Mouse (Mus musculus): ENCODE results near the gene Rp9. TPM values are rescaled to one million over a fixed set of nuclear protein-coding genes. Genes with fewer than 3 reads are reported as not detected.
A peak's percentile ranks its signal among the peaks of the same experiment; 100 is the strongest.

Gene Rp9
- 10 to 100 TPM; 40.5 to 43.8 TPM for total RNA-seq (2021)

- DNase-seq (ENCODE audit: low spot score): no peak
- intact Hi-C loops (cut with DNase I): no loop called here
Measured at GRCm38 (mm10) chr9:22469643-22470042, at the start of gene Rp9. Rp9 (minus strand) TSS chr9:22469743.

GRCm38 (mm10) chr9:22518394-22519041, 49.0 kb upstream of the Rp9 start:
- intact Hi-C loops (cut with DNase I): no loop called here
- no peak for DNase-seq (ENCODE audit: low spot score)

- intact Hi-C loops (cut with DNase I): no loop called here
- DNase-seq (ENCODE audit: low spot score): no peak
Measured at GRCm38 (mm10) chr9:22515076-22515475, 45.5 kb upstream of the Rp9 start.

GRCm38 (mm10) chr9:22505574-22505973, 36.0 kb upstream of the Rp9 start:
- DNase-seq (ENCODE audit: low spot score): no peak
- intact Hi-C loops (cut with DNase I): no loop called here

- no peak for DNase-seq (ENCODE audit: low spot score)
- intact Hi-C loops (cut with DNase I): no loop called here
Measured at GRCm38 (mm10) chr9:22503581-22503980, 34.0 kb upstream of the Rp9 start.

- intact Hi-C loops (cut with DNase I): no loop called here
- DNase-seq (ENCODE audit: low spot score): no peak
Measured at GRCm38 (mm10) chr9:22502972-22503371, 33.4 kb upstream of the Rp9 start.

GRCm38 (mm10) chr9:22497021-22497767, 27.7 kb upstream of the Rp9 start:
- no peak for DNase-seq (ENCODE audit: low spot score)
- intact Hi-C loops (cut with DNase I): no loop called here

- DNase-seq (ENCODE audit: low spot score): no peak
- intact Hi-C loops (cut with DNase I): no loop called here
Measured at GRCm38 (mm10) chr9:22495133-22495532, 25.6 kb upstream of the Rp9 start.

- DNase-seq (ENCODE audit: low spot score): no peak
- intact Hi-C loops (cut with DNase I): no loop called here
Measured at GRCm38 (mm10) chr9:22494203-22494807, 24.8 kb upstream of the Rp9 start.

- DNase-seq (ENCODE audit: low spot score): no peak
- intact Hi-C loops (cut with DNase I): no loop called here
Measured at GRCm38 (mm10) chr9:22488963-22489362, 19.4 kb upstream of the Rp9 start.

GRCm38 (mm10) chr9:22486211-22486610, 16.7 kb upstream of the Rp9 start:
- intact Hi-C loops (cut with DNase I): no loop called here
- no peak for DNase-seq (ENCODE audit: low spot score)

GRCm38 (mm10) chr9:22484562-22485308, 15.2 kb upstream of the Rp9 start:
- intact Hi-C loops (cut with DNase I): no loop called here
- DNase-seq (ENCODE audit: low spot score): no peak

GRCm38 (mm10) chr9:22483866-22484561, 14.5 kb upstream of the Rp9 start:
- no peak for DNase-seq (ENCODE audit: low spot score)
- intact Hi-C loops (cut with DNase I): no loop called here

GRCm38 (mm10) chr9:22478946-22479345, 9.4 kb upstream of the Rp9 start:
- intact Hi-C loops (cut with DNase I): no loop called here
- DNase-seq (ENCODE audit: low spot score): no peak

GRCm38 (mm10) chr9:22476265-22476664, 6.7 kb upstream of the Rp9 start:
- DNase-seq (ENCODE audit: low spot score): no peak
- intact Hi-C loops (cut with DNase I): no loop called here

- intact Hi-C loops (cut with DNase I): no loop called here
- DNase-seq (ENCODE audit: low spot score): peak; percentile 87
Measured at GRCm38 (mm10) chr9:22475424-22475868, 5.9 kb upstream of the Rp9 start, which contains the start of gene Bbs9. Bbs9 (plus strand) TSS chr9:22475715.

- intact Hi-C loops (cut with DNase I): no loop called here
- no peak for DNase-seq (ENCODE audit: low spot score)
Measured at GRCm38 (mm10) chr9:22468899-22469259, 664 bp downstream of the Rp9 start.

GRCm38 (mm10) chr9:22468170-22468898, 1.2 kb downstream of the Rp9 start:
- intact Hi-C loops (cut with DNase I): no loop called here
- DNase-seq (ENCODE audit: low spot score): peak; percentile 21
